Mouse (Mus musculus) c-Kit-positive CD71-negative TER-119-negative erythroid progenitor cells, embryonic 14.5 days (primary cell): ENCODE measurements around the gene Ggt6.
"Not testable (repeated sequence)": the region's sequence is repeated elsewhere in the genome, so short reads cannot be mapped to it uniquely, and the experiment has no call there.

Source experiments
- DNase-seq: peaks from one replicate; pipeline ENCODE4 v3.0.0-alpha.2; 2013; ENCODE audit warnings: low read depth

The Ggt6 gene

GRCm38 (mm10) chr11:72411093-72411921, 24.0 kb upstream of the Ggt6 start, which contains the start of gene Smtnl2:
Gene Smtnl2 (minus strand): TSS chr11:72411713.
- DNase-seq, result peak; percentile 66

GRCm38 (mm10) chr11:72411945-72412344, 23.4 kb upstream of the Ggt6 start:
- DNase-seq, result no peak

- no peak for DNase-seq
These were observed 22.3 kb upstream of the Ggt6 start for GRCm38 (mm10) chr11:72413016-72413415.

DNA sequence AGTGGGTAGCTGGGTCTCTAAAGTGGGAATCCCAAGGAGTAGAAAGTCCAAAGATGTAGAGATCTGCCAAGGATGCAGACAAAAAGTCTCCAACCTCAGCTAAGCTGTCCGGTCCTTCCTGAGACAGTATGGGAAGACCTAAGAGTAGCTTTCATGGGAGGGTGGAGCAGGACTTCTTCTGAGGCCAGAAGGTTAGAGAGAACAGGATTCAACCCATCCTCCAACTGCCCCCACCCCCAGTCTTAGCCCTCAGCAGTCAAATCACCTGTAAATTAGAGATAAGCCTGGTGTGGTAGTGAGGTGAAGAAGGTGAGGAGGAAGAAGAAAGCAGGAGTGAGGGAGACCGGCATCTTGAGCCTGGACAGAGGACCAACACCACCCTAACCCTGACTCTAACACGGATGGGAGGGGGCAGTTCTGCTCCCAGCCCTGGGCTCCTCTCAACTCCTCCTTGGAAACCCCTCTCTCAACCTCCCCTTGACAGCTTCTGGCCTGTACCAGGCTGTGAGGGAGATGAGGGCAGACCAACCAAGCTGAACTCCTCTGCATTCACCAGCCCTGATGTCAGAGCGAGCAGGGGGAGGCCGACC, 21.6 kb upstream of the Ggt6 start:
- DNase-seq, result no peak

DNA sequence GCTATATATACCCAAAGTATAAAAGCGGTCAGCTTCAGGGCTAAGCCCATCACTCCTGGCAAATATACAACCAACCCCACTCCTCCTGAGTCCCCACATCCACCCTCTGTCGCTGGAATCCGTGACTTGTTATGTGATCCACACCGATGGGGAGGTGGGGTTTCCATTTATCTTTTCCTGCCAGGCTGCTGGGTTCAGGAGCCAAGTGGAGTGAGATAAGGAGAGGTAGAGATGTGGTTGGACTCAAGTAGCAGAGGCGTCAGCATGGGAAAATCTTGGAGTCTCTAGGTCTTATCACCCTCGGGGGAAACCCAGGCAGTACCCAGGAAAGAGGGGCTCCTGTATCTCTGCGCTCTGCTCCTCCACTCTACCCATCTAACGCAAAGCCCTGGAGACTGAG, 20.2 kb upstream of the Ggt6 start:
- DNase-seq, result no peak

DNA sequence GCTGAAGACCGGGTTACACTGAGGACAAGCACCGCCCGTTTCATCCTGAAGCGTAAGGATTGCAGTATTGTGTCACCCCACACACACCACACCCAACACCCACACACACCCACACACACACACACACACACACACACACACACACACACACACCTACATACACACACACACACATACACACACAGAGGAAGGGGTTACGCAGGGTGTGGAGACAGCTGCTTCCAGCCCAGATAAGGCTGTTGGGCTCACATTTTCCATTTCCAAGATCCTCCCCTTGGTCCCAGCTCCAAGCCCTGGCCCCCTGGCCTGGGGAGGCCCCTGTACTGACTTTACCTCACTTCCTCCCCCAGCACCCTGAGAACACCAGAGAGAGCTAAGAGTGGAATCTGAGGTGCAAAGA, 18.7 kb upstream of the Ggt6 start:
- DNase-seq, result no peak

GRCm38 (mm10) chr11:72417376-72417775, 17.9 kb upstream of the Ggt6 start:
- DNase-seq, result no peak

GRCm38 (mm10) chr11:72418227-72418626, 17.1 kb upstream of the Ggt6 start:
- no peak for DNase-seq

DNA sequence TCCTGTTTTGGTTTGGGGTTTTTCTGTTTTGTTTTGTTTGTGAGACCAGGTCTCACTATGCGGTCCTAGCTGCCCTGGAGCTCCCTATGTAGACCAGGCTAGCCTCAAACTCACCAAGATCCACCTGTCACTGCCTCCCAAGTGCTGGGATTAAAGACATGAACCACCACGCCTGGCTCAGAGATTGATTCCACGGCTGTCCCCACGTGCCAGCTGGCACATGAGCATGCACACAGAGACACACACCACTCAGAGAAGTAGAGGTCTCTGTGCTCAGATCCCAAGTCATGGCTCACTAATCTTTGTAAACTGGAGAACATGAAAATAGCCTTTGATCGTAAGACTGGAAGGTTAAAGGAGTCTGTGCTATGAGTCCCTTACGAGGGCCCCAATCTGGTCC, 16.3 kb upstream of the Ggt6 start:
- DNase-seq, result no peak

GRCm38 (mm10) chr11:72420460-72421122, 14.7 kb upstream of the Ggt6 start:
- no peak for DNase-seq

- no peak for DNase-seq
These were observed 13.6 kb upstream of the Ggt6 start for GRCm38 (mm10) chr11:72421518-72422278.

DNA sequence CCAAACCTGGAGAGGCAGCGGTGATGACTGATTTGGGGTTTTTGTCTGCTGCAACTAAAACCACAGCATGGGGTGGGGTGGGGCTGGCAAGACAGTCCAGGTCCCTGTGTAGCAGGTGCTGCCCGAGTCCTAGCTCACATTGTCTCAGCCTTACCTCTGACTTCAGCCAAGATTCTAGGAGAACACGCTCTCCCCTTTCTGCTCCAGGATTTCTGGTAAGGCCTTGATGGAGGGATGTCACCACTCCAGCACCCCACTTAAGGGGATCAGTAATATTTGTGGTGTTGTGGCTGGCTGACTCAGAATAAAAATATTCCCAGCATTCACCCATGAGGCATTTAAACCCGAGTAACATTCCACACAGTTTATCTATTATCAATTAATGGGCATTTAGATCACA, 11.6 kb upstream of the Ggt6 start:
- DNase-seq, result no peak

- no peak for DNase-seq
These were observed 10.1 kb upstream of the Ggt6 start for GRCm38 (mm10) chr11:72425201-72425600.

GRCm38 (mm10) chr11:72426884-72427283, 8.4 kb upstream of the Ggt6 start:
- DNase-seq, result no peak

DNA sequence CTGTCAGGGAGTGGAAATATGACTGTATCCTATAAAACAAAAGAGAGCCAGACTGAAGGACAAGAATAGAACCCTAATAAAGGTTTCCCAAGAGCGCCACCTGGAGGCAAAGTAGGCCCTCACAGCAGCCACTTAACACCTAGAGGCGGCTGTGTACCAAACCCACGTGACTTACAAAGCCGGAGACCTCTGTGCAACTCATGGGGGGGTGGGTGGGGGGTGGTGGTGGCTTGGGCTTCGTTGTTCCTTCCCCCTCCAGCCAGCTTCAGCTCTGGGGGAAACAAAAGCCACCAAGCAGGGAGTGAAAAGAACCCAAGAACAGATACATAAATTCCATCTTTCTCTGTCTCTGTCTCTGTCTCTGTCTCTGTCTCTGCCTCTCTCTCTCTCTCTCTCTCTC, 6.6 kb upstream of the Ggt6 start:
- DNase-seq, result peak; percentile 87

DNA sequence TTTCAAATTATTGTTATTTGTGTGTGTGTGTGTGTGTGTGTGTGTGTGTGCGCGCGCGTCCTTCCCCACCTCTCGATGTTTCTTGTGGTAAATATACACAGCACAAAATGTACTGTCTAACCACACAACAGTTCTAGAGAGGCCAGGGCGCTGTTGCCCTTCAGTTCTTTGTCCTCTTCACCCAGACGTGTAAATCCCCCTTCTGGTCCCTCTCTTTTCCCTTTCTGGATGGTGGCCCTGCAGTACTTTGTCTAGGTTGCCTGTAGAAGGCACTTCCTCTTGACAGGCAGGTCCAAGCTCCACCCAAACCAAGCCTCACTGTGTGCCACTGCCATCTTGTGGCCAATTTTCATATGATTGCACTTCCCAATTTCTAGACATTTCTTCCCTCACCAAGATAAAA, 6.0 kb upstream of the Ggt6 start:
- peak; percentile 85 for DNase-seq

DNA sequence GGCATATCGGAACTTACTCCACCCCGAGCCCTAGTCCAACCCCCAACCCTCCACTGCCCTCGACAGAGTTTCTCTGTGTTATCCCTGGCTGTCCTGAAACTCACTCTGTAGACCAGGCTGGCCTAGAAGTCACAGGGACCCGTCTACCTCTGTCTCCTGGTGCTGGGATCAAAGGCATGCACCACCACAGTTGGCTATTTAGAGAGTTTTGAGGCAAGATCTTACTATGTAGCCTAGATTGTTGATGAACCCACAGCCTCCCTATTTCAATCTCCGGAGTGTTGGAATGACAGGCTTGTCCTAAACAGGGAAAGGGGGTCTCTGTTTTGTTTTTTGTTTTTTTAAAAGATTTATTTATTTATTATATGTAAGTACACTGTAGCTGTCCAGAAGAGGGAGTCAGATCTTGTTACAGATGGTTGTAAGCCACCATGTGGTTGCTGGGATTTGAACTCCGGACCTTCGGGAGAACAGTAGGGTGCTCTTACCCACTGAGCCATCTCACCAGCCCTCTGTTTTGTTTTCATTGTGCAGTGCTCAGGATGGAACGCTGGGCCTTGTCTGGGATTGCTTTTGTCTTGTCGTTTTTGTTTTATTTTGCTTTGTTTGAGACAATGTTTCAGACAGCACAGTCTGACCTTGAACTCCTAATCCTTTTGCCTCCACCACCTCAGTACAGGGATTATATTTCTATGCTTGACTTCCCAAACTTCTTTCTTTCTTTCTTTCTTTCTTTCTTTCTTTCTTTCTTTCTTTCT, 4.8 kb upstream of the Ggt6 start:
- not testable (repeated sequence) for DNase-seq

GRCm38 (mm10) chr11:72435694-72436045, 344 bp downstream of the Ggt6 start:
- no peak for DNase-seq

GRCm38 (mm10) chr11:72436271-72436670, 945 bp downstream of the Ggt6 start:
- no peak for DNase-seq

GRCm38 (mm10) chr11:72436756-72437650, 1.7 kb downstream of the Ggt6 start:
- DNase-seq, result no peak

DNA sequence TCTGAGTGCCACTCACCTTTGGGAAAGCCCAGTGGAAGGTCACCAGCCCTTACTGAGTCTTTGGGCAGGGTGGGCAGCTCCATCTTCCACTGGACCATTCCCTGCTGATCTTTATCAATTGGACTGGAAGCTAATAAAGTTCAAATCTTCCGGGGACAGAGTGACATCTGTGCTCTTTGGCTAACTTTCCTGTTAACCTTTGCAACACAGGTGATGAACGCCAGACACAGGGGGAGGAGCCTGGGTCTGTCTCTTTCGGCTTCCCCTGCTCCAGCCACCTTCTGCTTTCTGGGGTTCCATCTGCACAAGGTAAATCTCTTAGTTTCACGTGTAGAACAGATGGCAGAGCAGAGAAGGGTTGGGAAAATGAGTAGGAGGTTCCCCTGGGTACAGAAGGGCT, 3.1 kb downstream of the Ggt6 start:
- DNase-seq, result no peak
